ENCODE assay signal across 9 mouse cellular contexts in the genomic region with DNA sequence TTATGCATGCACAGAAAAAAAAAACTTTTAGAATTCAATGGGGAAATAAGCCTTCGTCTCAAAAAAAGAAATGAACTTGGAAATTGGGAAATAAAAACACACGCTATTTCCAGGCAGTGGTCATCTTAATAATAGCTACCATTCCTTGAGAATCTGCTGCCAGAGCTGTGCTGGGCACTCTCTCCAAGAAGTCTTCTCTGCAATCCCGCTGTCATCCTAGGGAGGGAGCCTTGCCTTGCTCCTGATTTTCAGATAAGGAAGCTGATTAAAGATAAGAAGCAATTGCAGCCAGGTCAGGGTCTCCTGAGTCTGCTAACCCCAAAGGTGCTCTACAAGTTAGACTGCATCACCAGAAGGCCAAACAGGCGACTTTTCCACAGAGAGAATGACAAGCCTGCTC.
DNase-seq lines count a peak whose midpoint lies in the region; ATAC-seq and TF ChIP-seq lines count a peak whose summit lies in the region.
"Had no signal": no experiment of that assay in that cellular context is flagged by ENCODE, and none has a peak within 500 bp of the region (broad histone marks: within the 10 kb centered on the region; RNA-seq: fewer than 3 reads in every experiment).

No protein-coding gene starts in this region.

- H3K4me2 ChIP-seq in intestine, postnatal 0 days (replicated peaks; ENCODE audit: low read depth): no peak overlapping the region
- H3K4me2 ChIP-seq in intestine, embryonic 15.5 days (replicated peaks): no peak overlapping the region
- H3K4me2 ChIP-seq: limb, embryonic 13.5 days had no signal

- in situ Hi-C loops in Patski (cut with MboI; ENCODE audit: low pct_unique_long_range_greater_than_20kb): no loop called here

- POLR2A ChIA-PET in Patski (lab: Charles Lee): interaction anchor here (1.5 kb wide), 1 partner anchor 130 kb away, joined by 3 read pairs; no protein-coding TSS in a partner anchor

- 52% methylated on average over 4 of the region's 4 CpGs for WGBS in intestine, postnatal 0 days
- 52% methylated on average over 4 of the region's 4 CpGs for WGBS in intestine, embryonic 15.5 days
- 49% methylated on average over 4 of the region's 4 CpGs for WGBS in hindbrain, embryonic 10.5 days

- no peaks in the 10 kb centered on the region for H3K27me3 ChIP-seq in intestine, postnatal 0 days (replicated peaks; ENCODE audit: control insufficient read depth, insufficient read depth, low read length)
- no peaks in the 10 kb centered on the region for H3K27me3 ChIP-seq in intestine, embryonic 15.5 days (replicated peaks)
- no peaks in the 10 kb centered on the region for H3K27me3 ChIP-seq in Patski
- H3K27me3 ChIP-seq in hindbrain, embryonic 10.5 days (ENCODE audit: insufficient read depth, poor library complexity, severe bottlenecking): no peaks in the 10 kb centered on the region
- H3K27me3 ChIP-seq: limb, embryonic 13.5 days had no signal

- H3K9ac ChIP-seq in intestine, postnatal 0 days (ENCODE audit: low read depth, low read length): no peak overlapping the region
- H3K9ac ChIP-seq in intestine, embryonic 15.5 days: no peak overlapping the region
- H3K9ac ChIP-seq: limb, embryonic 13.5 days had no signal

- H3K9me3 ChIP-seq in intestine, postnatal 0 days (ENCODE audit: control insufficient read depth): no peaks in the 10 kb centered on the region
- no peaks in the 10 kb centered on the region for H3K9me3 ChIP-seq in intestine, embryonic 15.5 days
- no peaks in the 10 kb centered on the region for H3K9me3 ChIP-seq in hindbrain, embryonic 10.5 days
- H3K9me3 ChIP-seq: limb, embryonic 13.5 days had no signal

- ATAC-seq in intestine, postnatal 0 days: no peak
- no peak for ATAC-seq in intestine, embryonic 15.5 days
- ATAC-seq in Patski: no peak

- no peak for DNase-seq in Patski (ENCODE audit: low read depth, low spot score)
- peak; percentile 21 to 38 for DNase-seq in adrenal gland, postnatal 36 days
- DNase-seq in lung, postnatal 25 days (ENCODE audit: low spot score): peak; percentile 21
- no peak for DNase-seq in Muller cell, postnatal 12 days (ENCODE audit: inconsistent ontology term)
- no peak for DNase-seq in hindbrain, embryonic 10.5 days (ENCODE audit: low spot score)

- no peak overlapping the region for H3K4me3 ChIP-seq in intestine, postnatal 0 days (ENCODE audit: low read depth, low read length)
- H3K4me3 ChIP-seq in intestine, embryonic 15.5 days (replicated peaks): no peak overlapping the region
- H3K4me3 ChIP-seq in hindbrain, embryonic 10.5 days: no peak overlapping the region
- H3K4me3 ChIP-seq: erythroblast, embryonic 14.5 days; limb, embryonic 13.5 days had no signal

- H3K36me3 ChIP-seq in intestine, postnatal 0 days (ENCODE audit: control insufficient read depth, insufficient read depth): no peaks in the 10 kb centered on the region
- no peaks in the 10 kb centered on the region for H3K36me3 ChIP-seq in intestine, embryonic 15.5 days
- no peaks in the 10 kb centered on the region for H3K36me3 ChIP-seq in hindbrain, embryonic 10.5 days

- no peaks in the 10 kb centered on the region for H3K4me1 ChIP-seq in intestine, postnatal 0 days (replicated peaks; ENCODE audit: control insufficient read depth, insufficient read depth, low read length)
- no peaks in the 10 kb centered on the region for H3K4me1 ChIP-seq in intestine, embryonic 15.5 days (replicated peaks)
- no peaks in the 10 kb centered on the region for H3K4me1 ChIP-seq in hindbrain, embryonic 10.5 days (replicated peaks)

- no peak overlapping the region for H3K27ac ChIP-seq in intestine, postnatal 0 days (ENCODE audit: low read depth, low read length)
- H3K27ac ChIP-seq in intestine, embryonic 15.5 days: no peak overlapping the region
- H3K27ac ChIP-seq in hindbrain, embryonic 10.5 days: no peak overlapping the region
- H3K27ac ChIP-seq: limb, embryonic 13.5 days had no signal

- peak; percentile 48 for TF ChIP-seq CTCF in intestine, postnatal 0 days (IDR thresholded peaks at IDR 0.05; ENCODE audit: low read depth)
- TF ChIP-seq CTCF in Patski (IDR thresholded peaks at IDR 0.05): peak; percentile 60

- CTCF ChIA-PET in Patski (lab: Charles Lee): interaction anchor here (0.8 to 1.8 kb wide), 2 partner anchors 8 to 10 kb away, joined by 4 to 9 read pairs; no protein-coding TSS in a partner anchor

Comparison
In these comparisons a context has a peak if more than half of its experiments do, and no peak if none do; other contexts are left out.
1. DNase-seq: peak in adrenal gland, postnatal 36 days (2 of 2) and lung, postnatal 25 days (single experiment); none in Patski (single experiment), Muller cell, postnatal 12 days (single experiment) and hindbrain, embryonic 10.5 days (single experiment).